Mouse (Mus musculus) spleen, adult 2 months (tissue): ENCODE measurements around the gene Ldb2. TPM values are rescaled to one million over a fixed set of nuclear protein-coding genes. Genes with fewer than 3 reads are reported as not detected.

Source experiments
- DNase-seq, 2 experiments: peaks; one replicate each; pipeline versions ENCODE4 v3.0.0 to v3.0.0-alpha.2; 2012 to 2021; ENCODE audit warnings: low spot score in 2 of 2, low read depth in 1 of 2
- H3K27ac ChIP-seq: fragments of 200-500 bp; 2 replicates; pipeline ENCODE4 v1.5.1; 2012; ENCODE audit warnings: low read length, inconsistent platforms; ENCODE audit not compliant: insufficient read depth
- H3K27me3 ChIP-seq: fragments of 200-500 bp; 2 replicates; pipeline ENCODE4 v1.6.1; 2012; ENCODE audit warnings: mild to moderate bottlenecking, moderate library complexity, low read length, inconsistent platforms; ENCODE audit not compliant: control insufficient read depth, insufficient read depth
- H3K36me3 ChIP-seq: fragments of 200-500 bp; 2 replicates; pipeline ENCODE4 v1.6.1; 2012; ENCODE audit warnings: mild to moderate bottlenecking, low read length, inconsistent platforms; ENCODE audit not compliant: control insufficient read depth, insufficient read depth
- H3K4me1 ChIP-seq: fragments of 200-500 bp; 2 replicates; pipeline ENCODE4 v1.6.1; 2011; ENCODE audit warnings: inconsistent platforms; ENCODE audit not compliant: control insufficient read depth, insufficient read depth, insufficient read length
- H3K4me3 ChIP-seq: fragments of 200-500 bp; 2 replicates; pipeline ENCODE4 v1.5.1; 2011; ENCODE audit warnings: mild to moderate bottlenecking, inconsistent platforms; ENCODE audit not compliant: insufficient read depth, insufficient read length; ENCODE audit errors: extremely low read depth
- CTCF ChIP-seq: fragments of 200-500 bp; IDR thresholded peaks from 2 replicates; pipeline ENCODE4 v1.5.1; 2011; ENCODE audit warnings: mild to moderate bottlenecking, inconsistent platforms; ENCODE audit not compliant: insufficient read depth, insufficient read length, insufficient replicate concordance; ENCODE audit errors: extremely low read depth
- POLR2A ChIP-seq: fragments of 200-500 bp; IDR thresholded peaks from 2 replicates; pipeline ENCODE4 v1.6.1; 2011; ENCODE audit warnings: low read depth, low read length, inconsistent platforms
- WGBS: fragments of 180-500 bp; shearing (Covaris S2); methylation state at CpG from one replicate; pipeline ENCODE4 v1.1.7; 2018; 5-methylcytosine and 5-hydroxymethylcytosine counted together
- polyA plus RNA-seq: library from polyadenylated mRNA; depleted of rRNA; stranded (reverse); fragments of >200 nt; gene quantifications from 2 replicates; pipeline ENCODE4 v1.2.3, GENCODE M21; 2012

The Ldb2 gene
- polyA plus RNA-seq, 1 experiment = 10.9 TPM

- TF ChIP-seq CTCF (no peak), POLR2A (no peak)
- no peak for DNase-seq
Observed at GRCm38 (mm10) chr5:44677814-44678213, 121.7 kb downstream of the Ldb2 start.

GRCm38 (mm10) chr5:44676145-44676754 is 123.2 kb downstream of the Ldb2 start:
- H3K36me3 ChIP-seq = no peaks in the 10 kb centered on the region
- no peak for DNase-seq
- no peak for TF ChIP-seq CTCF
- TF ChIP-seq POLR2A = no peak
- no peak overlapping the region for H3K27ac ChIP-seq
- H3K27me3 ChIP-seq = no peaks in the 10 kb centered on the region
- no peaks in the 10 kb centered on the region for H3K4me1 ChIP-seq
- WGBS = 86% methylated on average over 5 of the region's 5 CpGs
- no peak overlapping the region for H3K4me3 ChIP-seq

More at GRCm38 (mm10) chr5:44677814-44678213, 121.7 kb downstream of the Ldb2 start:
- H3K27me3 ChIP-seq = no peaks in the 10 kb centered on the region
- H3K4me1 ChIP-seq = no peaks in the 10 kb centered on the region
- WGBS = 76% methylated on average over 5 of the region's 5 CpGs
- H3K27ac ChIP-seq = no peak overlapping the region
- H3K36me3 ChIP-seq = no peaks in the 10 kb centered on the region
- H3K4me3 ChIP-seq = no peak overlapping the region

GRCm38 (mm10) chr5:44670336-44670735 is 129.1 kb downstream of the Ldb2 start:
- WGBS = 73% methylated on average over 2 of the region's 2 CpGs
- TF ChIP-seq CTCF (no peak), POLR2A (no peak)
- no peaks in the 10 kb centered on the region for H3K27me3 ChIP-seq
- no peak overlapping the region for H3K4me3 ChIP-seq
- no peaks in the 10 kb centered on the region for H3K36me3 ChIP-seq
- DNase-seq = no peak
- H3K27ac ChIP-seq = no peak overlapping the region
- no peaks in the 10 kb centered on the region for H3K4me1 ChIP-seq

GRCm38 (mm10) chr5:44667907-44668306 is 131.6 kb downstream of the Ldb2 start:
- Histone ChIP-seq H3K4me3 (no peak overlapping the region), H3K27ac (no peak overlapping the region), H3K4me1 (no peaks in the 10 kb centered on the region), H3K36me3 (no peaks in the 10 kb centered on the region), H3K27me3 (no peaks in the 10 kb centered on the region)
- 74% methylated on average over 3 of the region's 3 CpGs for WGBS
- no peak for DNase-seq
- TF ChIP-seq CTCF = no peak
- TF ChIP-seq POLR2A = no peak

- H3K27me3 ChIP-seq = no peaks in the 10 kb centered on the region
- 95% methylated on average over 10 of the region's 10 CpGs for WGBS
- H3K4me1 ChIP-seq = no peaks in the 10 kb centered on the region
- TF ChIP-seq POLR2A = no peak
- no peak for TF ChIP-seq CTCF
- H3K27ac ChIP-seq = no peak overlapping the region
- no peaks in the 10 kb centered on the region for H3K36me3 ChIP-seq
- DNase-seq = no peak
- H3K4me3 ChIP-seq = no peak overlapping the region
Observed at GRCm38 (mm10) chr5:44667383-44667782, 132.1 kb downstream of the Ldb2 start.

GRCm38 (mm10) chr5:44659651-44660050 is 139.8 kb downstream of the Ldb2 start:
- Histone ChIP-seq H3K4me3 (no peak overlapping the region), H3K36me3 (no peaks in the 10 kb centered on the region), H3K27me3 (no peaks in the 10 kb centered on the region), H3K27ac (no peak overlapping the region), H3K4me1 (no peaks in the 10 kb centered on the region)
- DNase-seq = no peak
- WGBS = 87% methylated on average over 11 of the region's 11 CpGs
- no peak for TF ChIP-seq CTCF
- no peak for TF ChIP-seq POLR2A

GRCm38 (mm10) chr5:44656707-44657106 is 142.8 kb downstream of the Ldb2 start:
- 79% methylated on average over 1 of the region's 1 CpGs for WGBS
- Histone ChIP-seq H3K4me1 (no peaks in the 10 kb centered on the region), H3K36me3 (no peaks in the 10 kb centered on the region), H3K27me3 (no peaks in the 10 kb centered on the region), H3K27ac (no peak overlapping the region), H3K4me3 (no peak overlapping the region)
- no peak for TF ChIP-seq POLR2A
- no peak for TF ChIP-seq CTCF
- DNase-seq = no peak
